Mouse (Mus musculus) forebrain, embryonic 13.5 days (tissue): ENCODE measurements around the gene Olfr693. TPM values are rescaled to one million over a fixed set of nuclear protein-coding genes. Genes with fewer than 3 reads are reported as not detected.
"Not testable (repeated sequence)": the region's sequence is repeated elsewhere in the genome, so short reads cannot be mapped to it uniquely, and the experiment has no call there.

Experiments
- ATAC-seq: fragments of 200-750 bp; cut with Nextera tagmentation; 2 replicates; pipeline ENCODE4 v1.8.0; 2017
- H3K27ac ChIP-seq: fragments of 300-500 bp; sonication (generic); 2 replicates; pipeline ENCODE4 v1.5.1; 2015; ENCODE audit warnings: inconsistent platforms, mild to moderate bottlenecking, moderate library complexity
- H3K27me3 ChIP-seq: fragments of 300-500 bp; sonication (generic); 2 replicates; pipeline ENCODE4 v1.6.1; 2015; ENCODE audit warnings: mild to moderate bottlenecking, inconsistent platforms
- H3K36me3 ChIP-seq: fragments of 300-500 bp; sonication (generic); 2 replicates; pipeline ENCODE4 v1.6.1; 2015; ENCODE audit warnings: mild to moderate bottlenecking, inconsistent platforms; ENCODE audit not compliant: poor library complexity, severe bottlenecking
- H3K4me1 ChIP-seq: fragments of 300-500 bp; sonication (generic); 2 replicates; pipeline ENCODE4 v1.6.1; 2015; ENCODE audit warnings: inconsistent platforms
- H3K4me2 ChIP-seq: fragments of 300-500 bp; sonication (generic); 2 replicates; pipeline ENCODE4 v1.6.1; 2015; ENCODE audit warnings: inconsistent platforms, mild to moderate bottlenecking, moderate library complexity
- H3K4me3 ChIP-seq: fragments of 300-500 bp; sonication (generic); 2 replicates; pipeline ENCODE4 v1.5.1; 2015; ENCODE audit warnings: mild to moderate bottlenecking, inconsistent platforms
- H3K9ac ChIP-seq: fragments of 300-500 bp; sonication (generic); 2 replicates; pipeline ENCODE4 v1.6.1; 2015; ENCODE audit warnings: mild to moderate bottlenecking, inconsistent platforms
- H3K9me3 ChIP-seq: fragments of 300-500 bp; sonication (generic); replicated peaks from 2 replicates; pipeline ENCODE4 v1.6.1; 2016; ENCODE audit warnings: inconsistent platforms
- WGBS: fragments of 180-500 bp; shearing (Covaris S2); methylation state at CpG from one replicate; pipeline ENCODE4 v1.1.7; 2015; 5-methylcytosine and 5-hydroxymethylcytosine counted together
- polyA plus RNA-seq: library from polyadenylated mRNA; unstranded; fragments of >200 nt; fragmentation: Nextera tagmentation; extraction: Ambion mirVana; gene quantifications from 2 replicates; pipeline ENCODE4 v1.2.1, GENCODE M21; 2015

Olfr693 gene
- polyA plus RNA-seq = not detected in 2 replicates

- H3K4me1 ChIP-seq = no peaks in the 10 kb centered on the region
- H3K36me3 ChIP-seq = no peaks in the 10 kb centered on the region
- H3K4me3 ChIP-seq = no peak within 1 kb of the TSS
- H3K9ac ChIP-seq = no peak within 1 kb of the TSS
- ATAC-seq = no peak
- no peak within 1 kb of the TSS for H3K4me2 ChIP-seq
- H3K9me3 ChIP-seq = no peaks in the 10 kb centered on the region
- no peak within 1 kb of the TSS for H3K27ac ChIP-seq
- H3K27me3 ChIP-seq = no peaks in the 10 kb centered on the region
These were observed at the start of gene Olfr693 for GRCm38 (mm10) chr7:106680484-106680883. TSS of gene Olfr693 (minus strand) at chr7:106680584.

- not testable (repeated sequence) for H3K27ac ChIP-seq, ATAC-seq, H3K4me1 ChIP-seq, H3K27me3 ChIP-seq, H3K9me3 ChIP-seq, H3K9ac ChIP-seq, H3K4me3 ChIP-seq, H3K4me2 ChIP-seq, H3K36me3 ChIP-seq
- 91% methylated on average over 2 of the region's 2 CpGs for WGBS
These were observed 45.3 kb upstream of the Olfr693 start for GRCm38 (mm10) chr7:106725654-106726053.

GRCm38 (mm10) chr7:106716296-106716695 is 35.9 kb upstream of the Olfr693 start, which contains the start of gene Olfr695:
TSS of gene Olfr695 (minus strand) at chr7:106716396.
- no peak for ATAC-seq
- H3K4me2 ChIP-seq = no peak within 1 kb of the TSS
- no peaks in the 10 kb centered on the region for H3K27me3 ChIP-seq
- H3K36me3 ChIP-seq = no peaks in the 10 kb centered on the region
- H3K9me3 ChIP-seq = no peaks in the 10 kb centered on the region; the same call in 1 of the 2 replicates
- no peak within 1 kb of the TSS for H3K27ac ChIP-seq
- no peaks in the 10 kb centered on the region for H3K4me1 ChIP-seq
- no peak within 1 kb of the TSS for H3K4me3 ChIP-seq
- no peak within 1 kb of the TSS for H3K9ac ChIP-seq

- no peaks in the 10 kb centered on the region for H3K4me1 ChIP-seq
- H3K9ac ChIP-seq = no peak overlapping the region
- no peak overlapping the region for H3K4me3 ChIP-seq
- H3K36me3 ChIP-seq = no peaks in the 10 kb centered on the region
- WGBS = 92% methylated on average over 6 of the region's 6 CpGs
- H3K27me3 ChIP-seq = no peaks in the 10 kb centered on the region
- no peak overlapping the region for H3K4me2 ChIP-seq
- H3K27ac ChIP-seq = no peak overlapping the region
- no peaks in the 10 kb centered on the region; the same call in 1 of the 2 replicates for H3K9me3 ChIP-seq
- no peak for ATAC-seq
These were observed 31.1 kb upstream of the Olfr693 start for GRCm38 (mm10) chr7:106711463-106711862.

- WGBS = 90% methylated on average over 10 of the region's 10 CpGs
- not testable (repeated sequence) for H3K27me3 ChIP-seq, H3K9ac ChIP-seq, H3K9me3 ChIP-seq, H3K4me1 ChIP-seq, H3K4me3 ChIP-seq, H3K4me2 ChIP-seq, ATAC-seq, H3K27ac ChIP-seq, H3K36me3 ChIP-seq
These were observed 27.3 kb upstream of the Olfr693 start for GRCm38 (mm10) chr7:106707705-106708104.

- H3K4me2 ChIP-seq = no peak overlapping the region
- no peak overlapping the region for H3K4me3 ChIP-seq
- no peak overlapping the region for H3K27ac ChIP-seq
- WGBS = 95% methylated on average over 1 of the region's 1 CpGs
- no peak overlapping the region for H3K9ac ChIP-seq
- H3K36me3 ChIP-seq = no peaks in the 10 kb centered on the region
- no peaks in the 10 kb centered on the region for H3K27me3 ChIP-seq
- ATAC-seq = no peak
- peaks cover 15% of the 10 kb centered on the region for H3K9me3 ChIP-seq
- no peaks in the 10 kb centered on the region for H3K4me1 ChIP-seq
These were observed 16.5 kb upstream of the Olfr693 start for GRCm38 (mm10) chr7:106696891-106697290.

GRCm38 (mm10) chr7:106692976-106693375 is 12.6 kb upstream of the Olfr693 start:
- Histone ChIP-seq H3K27ac (no peak overlapping the region), H3K4me3 (no peak overlapping the region), H3K9ac (no peak overlapping the region), H3K4me2 (no peak overlapping the region), H3K36me3 (no peaks in the 10 kb centered on the region), H3K9me3 (no peaks in the 10 kb centered on the region; the same call in 1 of the 2 replicates), H3K4me1 (no peaks in the 10 kb centered on the region), H3K27me3 (no peaks in the 10 kb centered on the region)
- whole genome bisulfite sequencing = 90% methylated on average over 3 of the region's 3 CpGs
- ATAC-seq = no peak

- Histone ChIP-seq H3K4me3 (no peak within 1 kb of the TSS), H3K4me2 (no peak within 1 kb of the TSS)
- ATAC-seq = no peak
These were observed 11.3 kb upstream of the Olfr693 start, which contains the start of gene Olfr694 for GRCm38 (mm10) chr7:106691714-106692113. TSS of gene Olfr694 (minus strand) at chr7:106691814.

GRCm38 (mm10) chr7:106685382-106685781 is 5.0 kb upstream of the Olfr693 start:
- no peaks in the 10 kb centered on the region for H3K4me1 ChIP-seq
- no peak for ATAC-seq
- no peak overlapping the region for H3K4me2 ChIP-seq
- WGBS = 93% methylated on average over 2 of the region's 2 CpGs
- H3K36me3 ChIP-seq = no peaks in the 10 kb centered on the region
- H3K4me3 ChIP-seq = no peak overlapping the region
- no peaks in the 10 kb centered on the region for H3K9me3 ChIP-seq
- H3K9ac ChIP-seq = no peak overlapping the region
- H3K27ac ChIP-seq = no peak overlapping the region
- H3K27me3 ChIP-seq = no peaks in the 10 kb centered on the region

More at GRCm38 (mm10) chr7:106691714-106692113, 11.3 kb upstream of the Olfr693 start, which contains the start of gene Olfr694:
- Histone ChIP-seq H3K9me3 (no peaks in the 10 kb centered on the region; the same call in 1 of the 2 replicates), H3K9ac (no peak within 1 kb of the TSS), H3K27ac (no peak within 1 kb of the TSS), H3K36me3 (no peaks in the 10 kb centered on the region), H3K4me1 (no peaks in the 10 kb centered on the region), H3K27me3 (no peaks in the 10 kb centered on the region)
- WGBS = 92% methylated on average over 1 of the region's 1 CpGs

GRCm38 (mm10) chr7:106652344-106652652 is 28.1 kb downstream of the Olfr693 start:
- Histone ChIP-seq H3K27me3 (no peaks in the 10 kb centered on the region), H3K9ac (no peak overlapping the region), H3K27ac (no peak overlapping the region), H3K4me1 (no peaks in the 10 kb centered on the region), H3K36me3 (no peaks in the 10 kb centered on the region), H3K9me3 (no peaks in the 10 kb centered on the region), H3K4me2 (no peak overlapping the region), H3K4me3 (no peak overlapping the region)
- ATAC-seq = no peak

- H3K4me1 ChIP-seq = no peaks in the 10 kb centered on the region
- no peak for ATAC-seq
- H3K9me3 ChIP-seq = no peaks in the 10 kb centered on the region
These were observed 28.6 kb downstream of the Olfr693 start for GRCm38 (mm10) chr7:106651555-106652343.

GRCm38 (mm10) chr7:106649774-106650173 is 30.6 kb downstream of the Olfr693 start:
- ATAC-seq = no peak

More at GRCm38 (mm10) chr7:106651555-106652343, 28.6 kb downstream of the Olfr693 start:
- H3K36me3 ChIP-seq = no peaks in the 10 kb centered on the region
- H3K9ac ChIP-seq = no peak overlapping the region
- no peaks in the 10 kb centered on the region for H3K27me3 ChIP-seq
- no peak overlapping the region for H3K4me2 ChIP-seq
- H3K4me3 ChIP-seq = no peak overlapping the region
- no peak overlapping the region for H3K27ac ChIP-seq

GRCm38 (mm10) chr7:106645261-106645660 is 35.1 kb downstream of the Olfr693 start:
- ATAC-seq = no peak
- WGBS = 50% methylated on average over 1 of the region's 1 CpGs

More at GRCm38 (mm10) chr7:106649774-106650173, 30.6 kb downstream of the Olfr693 start:
- no peaks in the 10 kb centered on the region for H3K36me3 ChIP-seq
- no peaks in the 10 kb centered on the region; the same call in 1 of the 2 replicates for H3K9me3 ChIP-seq
- no peak overlapping the region for H3K4me3 ChIP-seq
- no peaks in the 10 kb centered on the region for H3K4me1 ChIP-seq
- no peak overlapping the region for H3K9ac ChIP-seq
- H3K27ac ChIP-seq = no peak overlapping the region
- 86% methylated on average over 1 of the region's 1 CpGs for WGBS
- no peak overlapping the region for H3K4me2 ChIP-seq
- no peaks in the 10 kb centered on the region for H3K27me3 ChIP-seq

More at GRCm38 (mm10) chr7:106645261-106645660, 35.1 kb downstream of the Olfr693 start:
- no peaks in the 10 kb centered on the region for H3K27me3 ChIP-seq
- no peaks in the 10 kb centered on the region for H3K36me3 ChIP-seq
- no peak overlapping the region for H3K4me2 ChIP-seq
- no peak overlapping the region for H3K9ac ChIP-seq
- no peaks in the 10 kb centered on the region; the same call in 1 of the 2 replicates for H3K9me3 ChIP-seq
- H3K27ac ChIP-seq = no peak overlapping the region
- H3K4me3 ChIP-seq = no peak overlapping the region
- no peaks in the 10 kb centered on the region for H3K4me1 ChIP-seq
